Mouse (Mus musculus): ENCODE data around the gene Rdx. TPM values are rescaled to one million over a fixed set of nuclear protein-coding genes. Genes with fewer than 3 reads are reported as not detected.

Gene Rdx
- total and polyA plus RNA-seq, 3 experiments = 103 to 152 (median 109) TPM

GRCm38 (mm10) chr9:52103448-52104224, 56.7 kb downstream of the Rdx start (continued):
- TF ChIP-seq MXI1 (IDR thresholded peaks at IDR 0.05; ENCODE audit: low read depth, low read length) = peak; percentile 82
- TF ChIP-seq MYC (IDR thresholded peaks at IDR 0.05; ENCODE audit: low read depth, low read length) = no peak
- TF ChIP-seq MAFK (IDR thresholded peaks at IDR 0.05; ENCODE audit: borderline replicate concordance, low read depth, low read length) = peak; percentile 64; the same call in 1 of the 2 replicates
- TF ChIP-seq POLR2AphosphoS2 (IDR thresholded peaks at IDR 0.05; ENCODE audit: low read length) = no peak
- no peak for TF ChIP-seq ELF1 (IDR thresholded peaks at IDR 0.05; ENCODE audit: low read depth, low read length)
- no peak for TF ChIP-seq ZMIZ1 (IDR thresholded peaks at IDR 0.05; ENCODE audit: low read depth, low read length)
- no peak for TF ChIP-seq UBTF (IDR thresholded peaks at IDR 0.05; ENCODE audit: borderline replicate concordance, insufficient read depth, low read depth, low read length)
- no peak for TF ChIP-seq POLR2A (IDR thresholded peaks at IDR 0.05; ENCODE audit: control insufficient read depth in 1 of 2, insufficient read depth in 1 of 2, low read depth in 1 of 2, low read length in 2 of 2, poor library complexity in 1 of 2)
- no peak for TF ChIP-seq ZC3H11A (IDR thresholded peaks at IDR 0.05; ENCODE audit: low read depth, low read length)
- no peak for TF ChIP-seq CTCF (IDR thresholded peaks at IDR 0.05 in 2 of 3, conservative IDR thresholded peaks at IDR 0.05 in 1 of 3; ENCODE audit: control insufficient read depth in 1 of 3, insufficient read depth in 1 of 3, low read depth in 2 of 3, low read length in 3 of 3, poor library complexity in 1 of 3, severe bottlenecking in 1 of 3)
- no peak for TF ChIP-seq MEF2A (IDR thresholded peaks at IDR 0.05; ENCODE audit: extremely low read depth, insufficient replicate concordance, low read depth, low read length, poor library complexity, severe bottlenecking)
- TF ChIP-seq CHD1 (IDR thresholded peaks at IDR 0.05; ENCODE audit: low read depth, low read length) = 0 out of 2 replicates have a peak, but pooled peaks have one; percentile 69
- no peak for TF ChIP-seq NRF1 (IDR thresholded peaks at IDR 0.05; ENCODE audit: insufficient read depth, low read depth, low read length, poor library complexity, severe bottlenecking)
- TF ChIP-seq EP300 (IDR thresholded peaks at IDR 0.05; ENCODE audit: low read depth in 1 of 2, low read length in 2 of 2) = peak; percentile 89 to 90
- no peak for TF ChIP-seq E2F4 (IDR thresholded peaks at IDR 0.05; ENCODE audit: borderline replicate concordance, low read depth, low read length)
- TF ChIP-seq GATA1 (IDR thresholded peaks at IDR 0.05; ENCODE audit: low read depth, low read length) = peak; percentile 96
- TF ChIP-seq USF2 (IDR thresholded peaks at IDR 0.05; ENCODE audit: borderline replicate concordance in 1 of 2, insufficient read depth in 1 of 2, low read depth in 1 of 2, low read length in 2 of 2) = no peak
- TF ChIP-seq MAX (IDR thresholded peaks at IDR 0.05; ENCODE audit: low read length) = no peak
- no peak for TF ChIP-seq JUND (IDR thresholded peaks at IDR 0.05; ENCODE audit: low read depth, low read length)

GRCm38 (mm10) chr9:52104225-52104615, 57.2 kb downstream of the Rdx start:
- H3K4me1 ChIP-seq (ENCODE audit: control insufficient read depth in 1 of 2, insufficient read depth in 2 of 2, low read length in 2 of 2) = peaks cover 22 to 30% of the 10 kb centered on the region in 2 experiments
- peak overlapping the region in 1 of 2 experiments; percentile 25; a peak in 2 of 4 replicates for H3K4me3 ChIP-seq (ENCODE audit: control insufficient read depth in 1 of 2, insufficient read depth in 1 of 2, low read depth in 2 of 2, low read length in 2 of 2)
- no peaks in the 10 kb centered on the region for H3K27me3 ChIP-seq (ENCODE audit: control insufficient read depth in 1 of 2, insufficient read depth in 2 of 2, low read length in 2 of 2)
- H3K79me2 ChIP-seq (ENCODE audit: control insufficient read depth, insufficient read depth, low read length, poor library complexity) = no peaks in the 10 kb centered on the region
- DNase-seq (ENCODE audit: low read depth, low spot score) = peak; percentile 59
- TF ChIP-seq HCFC1 (IDR thresholded peaks at IDR 0.05; ENCODE audit: low read depth, low read length) (peak; percentile 12; the same call in 1 of the 2 replicates), KAT2A (conservative IDR thresholded peaks at IDR 0.05; ENCODE audit: low read depth, low read length) (no peak), MYC (IDR thresholded peaks at IDR 0.05; ENCODE audit: low read depth, low read length) (no peak), RAD21 (IDR thresholded peaks at IDR 0.05; ENCODE audit: low read depth, low read length) (no peak), UBTF (IDR thresholded peaks at IDR 0.05; ENCODE audit: borderline replicate concordance, insufficient read depth, low read depth, low read length) (no peak)
- H3K27ac ChIP-seq (ENCODE audit: control insufficient read depth, low read depth, low read length) = peak overlapping the region; percentile 86
- peak overlapping the region; percentile 53 for H3K9ac ChIP-seq (ENCODE audit: control insufficient read depth, low read depth, low read length, poor library complexity, severe bottlenecking)
- H3K36me3 ChIP-seq (ENCODE audit: control insufficient read depth in 1 of 2, insufficient read depth in 2 of 2, low read length in 2 of 2) = peaks cover 0 to 23% of the 10 kb centered on the region in 2 experiments; a peak in 2 of 4 replicates
- no peaks in the 10 kb centered on the region for H3K9me3 ChIP-seq (replicated peaks; ENCODE audit: insufficient read depth, low read length)

All from MEL (cell line).